Mouse (Mus musculus): ENCODE measurements at regions not wholly inside any gene's neighbourhood (a gene's known extent, or its start where the extent isn't known, plus 50 kb on each side); places are given as distances from the start of the nearest gene placed in this dataset.

DNA sequence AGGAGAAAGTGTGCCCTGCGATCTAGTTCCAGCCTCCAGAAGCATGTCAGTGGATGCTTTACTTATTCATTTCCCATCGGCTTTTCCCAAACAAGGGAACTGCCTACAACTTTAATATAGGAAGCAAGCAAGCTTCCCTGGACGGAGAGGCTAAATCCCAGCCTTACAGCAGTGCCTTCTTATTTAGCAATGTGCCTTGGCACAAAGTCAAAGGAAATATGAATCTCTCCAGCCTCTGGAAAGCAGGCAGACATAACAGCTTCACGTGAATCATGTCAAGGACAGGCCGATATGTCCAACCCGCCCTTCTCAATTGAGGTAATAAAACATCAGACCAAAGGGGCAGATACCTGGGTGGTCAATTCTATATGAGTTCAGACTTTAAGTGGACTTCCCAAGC, 755.9 kb downstream of the Diaph3 start:
- TF ChIP-seq CTCF (IDR thresholded peaks at IDR 0.05; ENCODE audit: low read depth): no peak
- TF ChIP-seq EP300 (IDR thresholded peaks at IDR 0.05; ENCODE audit: low read depth): no peak
